Mouse (Mus musculus) frontal cortex, postnatal 14 days (tissue): ENCODE results near the gene Olfr1333.
"Not testable (repeated sequence)": the region's sequence is repeated elsewhere in the genome, so short reads cannot be mapped to it uniquely, and the experiment has no call there.

Source experiments
- DNase-seq, 2 experiments: peaks; one replicate each; pipeline ENCODE4 v3.0.0; 2022; ENCODE audit warnings: low spot score in 2 of 2

The Olfr1333 gene

GRCm38 (mm10) chr4:118836179-118836578 is at the start of gene Olfr1333:
Gene Olfr1333 (minus strand): TSS chr4:118836279.
- DNase-seq: no peak

- DNase-seq: no peak
Measured at GRCm38 (mm10) chr4:118867566-118867965, 31.5 kb upstream of the Olfr1333 start.

DNA sequence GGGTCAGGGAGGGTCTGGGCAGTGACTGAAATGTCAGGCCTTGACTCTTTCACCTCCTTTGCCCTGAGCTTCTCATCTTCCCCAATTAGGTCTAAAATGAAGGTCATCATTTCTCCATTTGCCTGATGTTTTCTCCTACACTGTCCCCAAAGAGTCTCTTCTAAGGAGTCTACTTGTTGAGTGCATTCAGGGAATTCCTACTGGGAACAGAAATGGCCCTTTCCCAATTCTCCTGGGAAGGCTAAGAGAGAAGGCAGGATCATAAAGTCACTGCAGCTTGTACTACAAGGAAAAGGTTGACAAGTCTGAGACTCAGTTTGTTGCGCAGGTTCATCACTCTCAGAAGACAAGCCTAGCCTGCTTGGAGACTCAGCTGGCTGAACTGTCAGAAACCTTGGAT is 28.3 kb upstream of the Olfr1333 start, which contains the start of gene Olfr1331:
Olfr1331 (plus strand) TSS at position 301 of the 400 bp plus-strand sequence.
- DNase-seq: no peak

DNA sequence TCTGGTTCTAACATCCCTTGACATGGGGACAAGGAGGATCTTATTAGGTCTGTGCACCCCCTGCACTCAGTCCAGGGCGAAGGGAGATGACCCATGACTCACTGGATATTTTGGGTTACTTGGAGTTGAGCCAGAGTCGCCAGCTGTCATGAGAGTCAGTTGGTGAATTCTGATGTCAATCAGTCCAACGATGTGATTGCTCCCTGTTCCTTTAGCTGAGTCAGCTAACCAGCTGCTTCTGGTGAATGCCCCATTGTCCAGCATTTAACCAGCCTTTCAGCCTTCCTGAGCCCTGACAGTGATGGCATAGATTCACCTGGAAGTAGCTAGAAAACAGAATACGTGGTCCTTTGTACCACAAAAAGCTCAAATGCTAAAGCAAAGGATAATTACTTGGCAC is 26.6 kb upstream of the Olfr1333 start:
- DNase-seq: no peak

- DNase-seq: no peak
Measured at GRCm38 (mm10) chr4:118861791-118862190, 25.7 kb upstream of the Olfr1333 start.

DNA sequence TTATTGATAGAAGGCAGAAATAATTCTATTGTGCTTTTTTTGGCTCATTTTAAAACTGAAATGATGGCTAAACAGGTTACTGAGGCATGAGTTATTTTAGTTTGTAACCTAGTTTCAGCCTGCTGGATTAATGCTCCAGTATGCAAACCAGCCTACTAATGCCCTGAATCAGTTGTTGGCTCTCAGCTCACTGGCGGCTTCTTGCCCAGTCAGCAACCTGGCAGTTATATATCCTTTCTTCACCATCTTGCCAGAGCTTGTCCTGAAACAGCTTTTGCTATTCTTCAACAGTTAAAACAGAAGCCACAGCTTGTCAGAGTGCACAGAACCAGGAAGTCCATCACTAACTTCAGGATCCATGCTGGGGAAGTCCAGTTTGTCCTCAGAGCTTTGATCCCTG is 17.2 kb downstream of the Olfr1333 start:
- no peak for DNase-seq

DNA sequence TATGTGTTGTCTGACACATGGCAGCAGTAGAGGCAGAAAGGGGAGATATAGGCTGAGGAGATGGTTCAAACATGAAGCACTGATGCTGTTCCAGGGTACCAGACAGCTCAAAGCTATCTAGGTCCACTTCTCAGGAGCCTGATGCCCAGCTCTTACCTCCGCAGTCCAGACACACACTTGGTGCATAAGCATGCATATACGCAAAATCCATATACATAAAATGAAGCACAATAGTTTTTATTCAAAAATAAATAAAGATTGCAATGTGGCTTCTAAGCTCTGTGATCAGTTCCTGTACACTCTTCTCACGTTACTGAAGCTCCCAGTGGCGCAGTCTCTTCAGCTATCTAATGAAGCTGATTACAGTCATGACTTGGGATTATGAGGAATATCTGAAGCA is 26.2 kb downstream of the Olfr1333 start, which contains the start of gene Olfr1335:
Olfr1335 (minus strand) TSS at position 101 of the 400 bp plus-strand sequence.
- DNase-seq: no peak

DNA sequence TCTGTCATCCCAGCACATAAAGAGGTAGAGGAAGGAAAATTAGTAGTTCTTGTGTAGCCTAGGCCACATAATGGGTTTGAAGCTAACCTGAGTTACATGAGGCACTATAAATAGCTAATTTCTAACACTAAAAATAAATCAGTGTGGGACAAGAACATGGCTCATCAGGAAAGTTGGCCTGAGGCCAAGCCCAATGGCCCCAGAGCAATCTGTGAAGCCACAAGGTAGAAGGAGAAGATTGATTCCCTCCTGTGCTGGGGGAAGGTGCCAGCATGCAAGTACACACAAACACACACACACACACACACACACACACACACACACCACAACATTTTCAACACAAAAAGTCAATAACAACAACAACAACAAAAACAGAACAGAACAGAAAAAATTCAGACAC is 43.3 kb downstream of the Olfr1333 start:
- not testable (repeated sequence) for DNase-seq

DNA sequence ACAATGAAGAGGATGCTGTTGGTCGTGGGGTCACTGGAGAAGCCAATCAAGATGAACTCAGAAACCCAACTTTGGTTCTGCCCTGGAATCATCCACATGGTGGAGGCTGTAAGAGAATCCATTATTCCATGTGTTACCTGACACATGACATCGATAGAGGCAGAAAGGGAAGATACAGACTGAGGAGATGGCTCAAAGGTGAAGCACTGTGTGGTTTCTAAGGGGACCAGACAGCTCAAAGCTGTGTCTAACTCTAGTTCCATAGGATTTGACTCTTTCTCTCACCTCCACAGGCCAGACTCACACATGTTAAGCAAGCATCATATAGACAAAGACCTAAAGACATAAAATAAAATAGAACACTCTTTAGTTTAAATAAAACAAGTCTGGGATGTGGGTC is 53.6 kb downstream of the Olfr1333 start, which contains the start of gene Olfr1337:
Olfr1337 (minus strand) TSS at position 101 of the 400 bp plus-strand sequence.
- no peak for DNase-seq
